Mouse (Mus musculus) MEL (cell line): ENCODE results near the gene Tiam1.

Source experiments
- CHD2 ChIP-seq: IDR thresholded peaks from 2 replicates; pipeline ENCODE4 v1.6.1; 2011; ENCODE audit warnings: low read length, improper control_type of control experiment
- CTCF ChIP-seq, 3 experiments: IDR thresholded peaks in 2 of 3; conservative IDR thresholded peaks in 1 of 3; 2 replicates each; pipeline ENCODE4 v1.5.1; 2011 to 2012; ENCODE audit warnings: low read length in 3 of 3, low read depth in 2 of 3, mild to moderate bottlenecking in 2 of 3, improper control_type of control experiment in 1 of 3, inconsistent platforms in 1 of 3, mixed read lengths in 1 of 3, moderate library complexity in 1 of 3; ENCODE audit not compliant: control insufficient read depth in 1 of 3, insufficient read depth in 1 of 3, poor library complexity in 1 of 3, severe bottlenecking in 1 of 3
- EP300 ChIP-seq, 2 experiments: IDR thresholded peaks; 2 replicates each; pipeline ENCODE4 v1.6.1; 2011; ENCODE audit warnings: improper control_type of control experiment in 2 of 2, low read length in 2 of 2, low read depth in 1 of 2, mild to moderate bottlenecking in 1 of 2
- MXI1 ChIP-seq: IDR thresholded peaks from 2 replicates; pipeline ENCODE4 v1.6.1; 2011; ENCODE audit warnings: mild to moderate bottlenecking, low read depth, low read length, improper control_type of control experiment
- POLR2A ChIP-seq, 2 experiments: IDR thresholded peaks; 2 replicates each; pipeline ENCODE4 v1.6.1; 2011 to 2012; ENCODE audit warnings: low read length in 2 of 2, mild to moderate bottlenecking in 2 of 2, control low read depth in 1 of 2, improper control_type of control experiment in 1 of 2, low read depth in 1 of 2, moderate library complexity in 1 of 2; ENCODE audit not compliant: control insufficient read depth in 1 of 2, insufficient read depth in 1 of 2, poor library complexity in 1 of 2
- POLR2AphosphoS5 ChIP-seq: IDR thresholded peaks from 2 replicates; pipeline ENCODE4 v1.6.1; 2012; ENCODE audit warnings: low read depth, borderline replicate concordance, mild to moderate bottlenecking, inconsistent platforms, low read length, moderate library complexity, mixed read lengths
- USF2 ChIP-seq, 2 experiments: IDR thresholded peaks; 2 replicates each; pipeline ENCODE4 v1.6.1; 2011 to 2012; ENCODE audit warnings: improper control_type of control experiment in 2 of 2, low read length in 2 of 2, borderline replicate concordance in 1 of 2, inconsistent platforms in 1 of 2, low read depth in 1 of 2, mild to moderate bottlenecking in 1 of 2; ENCODE audit not compliant: insufficient read depth in 1 of 2

GRCm38 (mm10) chr16:89810398-89810797, 333.2 kb downstream of the Tiam1 start:
- no peak for TF ChIP-seq EP300 (IDR thresholded peaks at IDR 0.05; ENCODE audit: low read depth in 1 of 2, low read length in 2 of 2)
- no peak for TF ChIP-seq POLR2AphosphoS5
- TF ChIP-seq CHD2: no peak
- no peak for TF ChIP-seq USF2 (IDR thresholded peaks at IDR 0.05; ENCODE audit: borderline replicate concordance in 1 of 2, insufficient read depth in 1 of 2, low read depth in 1 of 2, low read length in 2 of 2)
- no peak for TF ChIP-seq POLR2A (IDR thresholded peaks at IDR 0.05; ENCODE audit: control insufficient read depth in 1 of 2, insufficient read depth in 1 of 2, low read depth in 1 of 2, low read length in 2 of 2, poor library complexity in 1 of 2)
- no peak for TF ChIP-seq MXI1
- no peak for TF ChIP-seq CTCF (IDR thresholded peaks at IDR 0.05 in 2 of 3, conservative IDR thresholded peaks at IDR 0.05 in 1 of 3; ENCODE audit: control insufficient read depth in 1 of 3, insufficient read depth in 1 of 3, low read depth in 2 of 3, low read length in 3 of 3, poor library complexity in 1 of 3, severe bottlenecking in 1 of 3)
